Comparison of ENCODE assay signal across 7 mouse cellular contexts in the genomic region with DNA sequence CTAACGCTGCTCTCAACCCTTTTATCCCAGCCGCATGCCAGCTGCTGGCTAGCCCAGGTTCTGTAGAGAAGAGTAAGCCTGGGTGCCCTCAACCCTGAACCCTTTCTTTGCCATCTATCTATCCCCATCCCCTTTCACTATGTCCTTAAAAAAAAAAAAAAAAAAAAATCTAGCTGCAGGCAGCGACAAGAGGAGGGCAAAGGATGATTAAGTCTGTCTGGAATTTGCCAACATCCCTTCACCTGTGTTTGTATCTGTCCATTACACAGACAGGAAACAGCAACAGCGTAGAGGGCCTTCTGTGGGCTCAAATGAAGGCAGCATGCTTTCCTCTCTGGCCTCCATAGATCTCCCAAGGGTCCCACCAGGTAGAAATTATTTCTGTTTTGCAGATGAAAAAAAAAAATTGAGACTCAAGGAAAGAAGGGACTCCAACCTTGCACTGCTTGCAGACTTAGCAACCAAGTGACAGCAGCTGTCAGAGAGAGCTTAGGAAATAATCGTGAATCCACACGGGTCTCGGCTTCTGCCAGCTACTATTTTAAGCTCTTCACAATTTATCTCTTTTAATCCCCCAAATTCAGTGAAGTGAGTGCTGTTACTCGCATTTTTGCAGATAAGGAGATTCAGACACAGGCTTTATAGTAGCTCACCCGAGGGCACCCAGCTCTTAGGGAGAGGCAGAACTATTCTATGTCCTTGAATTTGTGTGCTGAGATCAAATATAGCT. TPM values are rescaled to one million over a fixed set of nuclear protein-coding genes. Genes with fewer than 3 reads are reported as not detected.
DNase-seq lines count a peak whose midpoint lies in the region; ATAC-seq and TF ChIP-seq lines count a peak whose summit lies in the region.

No protein-coding gene starts in this region.

- H3K4me1 ChIP-seq in lung, adult 2 months (ENCODE audit: control insufficient read depth, insufficient read depth, low read length) = peaks cover 17% of the 10 kb centered on the region
- peaks cover 45% of the 10 kb centered on the region for H3K4me1 ChIP-seq in forebrain, embryonic 10.5 days
- H3K4me1 ChIP-seq in limb, embryonic 12.5 days (replicated peaks) = peaks cover 24% of the 10 kb centered on the region
- peaks cover 9% of the 10 kb centered on the region for H3K4me1 ChIP-seq in small intestine, adult 2 months (ENCODE audit: control insufficient read depth, insufficient read depth, insufficient read length, low read length)

- peaks cover 4% of the 10 kb centered on the region; the same call in 1 of the 2 replicates for H3K27me3 ChIP-seq in forebrain, embryonic 10.5 days (ENCODE audit: poor library complexity, severe bottlenecking)
- H3K27me3 ChIP-seq in limb, embryonic 12.5 days = no peaks in the 10 kb centered on the region
- H3K27me3 ChIP-seq in small intestine, adult 2 months (ENCODE audit: control insufficient read depth, insufficient read depth, low read length) = no peaks in the 10 kb centered on the region

- H3K36me3 ChIP-seq in forebrain, embryonic 10.5 days (replicated peaks) = no peaks in the 10 kb centered on the region
- 0 out of 2 replicates have a peak, but pooled peaks cover 5% of the 10 kb centered on the region for H3K36me3 ChIP-seq in limb, embryonic 12.5 days
- H3K36me3 ChIP-seq in small intestine, adult 2 months (ENCODE audit: control insufficient read depth, insufficient read depth, low read length) = no peaks in the 10 kb centered on the region

- peak overlapping the region; percentile 97 for H3K27ac ChIP-seq in forebrain, embryonic 10.5 days
- peak overlapping the region; percentile 97 for H3K27ac ChIP-seq in limb, embryonic 12.5 days
- no peak overlapping the region for H3K27ac ChIP-seq in small intestine, adult 2 months (ENCODE audit: insufficient read depth, low read depth, low read length)

- peak overlapping the region; percentile 80 for H3K4me2 ChIP-seq in limb, embryonic 12.5 days

- DNase-seq in lung, adult 2 months = no peak
- no peak for DNase-seq in lung, postnatal 14 days
- DNase-seq in forebrain, embryonic 10.5 days (ENCODE audit: extremely low spot score, low spot score) = no peak
- no peak for DNase-seq in adrenal gland, adult 8-10 months
- DNase-seq in embryo, embryonic 11 days = no peak

- no peak for TF ChIP-seq CTCF in lung, adult 2 months (IDR thresholded peaks at IDR 0.05; ENCODE audit: insufficient read depth, low read length)
- no peak for TF ChIP-seq CTCF in small intestine, adult 2 months (IDR thresholded peaks at IDR 0.05; ENCODE audit: extremely low read depth, insufficient read length, insufficient replicate concordance, low read depth, low read length)

- peak overlapping the region; percentile 69 for H3K4me3 ChIP-seq in lung, adult 2 months (replicated peaks; ENCODE audit: extremely low read depth, low read depth, low read length)
- peak overlapping the region; percentile 90 for H3K4me3 ChIP-seq in forebrain, embryonic 10.5 days
- peak overlapping the region; percentile 91 for H3K4me3 ChIP-seq in limb, embryonic 12.5 days (replicated peaks)
- peak overlapping the region; percentile 76 for H3K4me3 ChIP-seq in small intestine, adult 2 months (ENCODE audit: low read depth, low read length)

- TF ChIP-seq POLR2A in lung, adult 2 months (IDR thresholded peaks at IDR 0.05; ENCODE audit: borderline replicate concordance, extremely low read depth, low read depth, low read length) = no peak
- no peak for TF ChIP-seq POLR2A in small intestine, adult 2 months (IDR thresholded peaks at IDR 0.05; ENCODE audit: low read depth, low read length)

- WGBS in lung, adult 2 months = 21% methylated on average over 9 of the region's 9 CpGs
- WGBS in forebrain, embryonic 10.5 days = 28% methylated on average over 9 of the region's 9 CpGs
- WGBS in limb, embryonic 12.5 days = 23% methylated on average over 9 of the region's 9 CpGs
- 36% methylated on average over 9 of the region's 9 CpGs for WGBS in small intestine, adult 2 months

- peak overlapping the region; percentile 96 for H3K9ac ChIP-seq in limb, embryonic 12.5 days (replicated peaks)

- no peak for ATAC-seq in limb, embryonic 12.5 days (ENCODE audit: insufficient number of reproducible peaks, insufficient read depth, low FRiP score, low TSS enrichment, low read depth)

- no peaks in the 10 kb centered on the region for H3K9me3 ChIP-seq in forebrain, embryonic 10.5 days
- no peaks in the 10 kb centered on the region for H3K9me3 ChIP-seq in limb, embryonic 12.5 days

RNA-seq across cellular contexts. Expression of a gene that starts 0.6 kb away (rescaled TPM):
- 6.8 and 8.8 TPM in 2 replicates for polyA plus RNA-seq in lung, adult 2 months (2012; rRNA removed)
- 31.7 and 32.8 TPM in 2 replicates for polyA plus RNA-seq in forebrain, embryonic 10.5 days (2016; fragmentation: Nextera tagmentation; extraction: Ambion mirVana)
- 56.4 and 68.6 TPM in 2 replicates for polyA plus RNA-seq in limb, embryonic 12.5 days (2016; fragmentation: Nextera tagmentation; extraction: Ambion mirVana)
- 3.2 and 4.8 TPM in 2 replicates for polyA plus RNA-seq in small intestine, adult 2 months (2012; rRNA removed)
- total RNA-seq in adrenal gland, adult 8-10 months (2022) = 10 to 100 TPM; 10.2 to 13.1 (median 10.8) TPM

RNA-seq across cellular contexts. Expression of a gene that starts 26.2 kb away (rescaled TPM):
- 465 and 530 TPM in 2 replicates for polyA plus RNA-seq in lung, adult 2 months (2012; rRNA removed)
- polyA plus RNA-seq in forebrain, embryonic 10.5 days (2016; fragmentation: Nextera tagmentation; extraction: Ambion mirVana) = 48.0 and 50.7 TPM in 2 replicates
- polyA plus RNA-seq in limb, embryonic 12.5 days (2016; fragmentation: Nextera tagmentation; extraction: Ambion mirVana) = 64.5 and 70.2 TPM in 2 replicates
- 166 and 317 TPM in 2 replicates for polyA plus RNA-seq in small intestine, adult 2 months (2012; rRNA removed)
- total RNA-seq in adrenal gland, adult 8-10 months (2022) = 100 to 1,000 TPM; 139 to 182 (median 167) TPM
